Mouse (Mus musculus) heart, postnatal 0 days (tissue): Measurements from ENCODE around the gene Dock6. TPM values are rescaled to one million over a fixed set of nuclear protein-coding genes. Genes with fewer than 3 reads are reported as not detected.
"Not testable (repeated sequence)": the region's sequence is repeated elsewhere in the genome, so short reads cannot be mapped to it uniquely, and the experiment has no call there.

Experiments
- ATAC-seq: fragments of 200-750 bp; cut with Nextera tagmentation; 2 replicates; pipeline ENCODE4 v1.8.0; 2017; ENCODE audit warnings: low read depth, moderate number of reproducible peaks, moderate library complexity; ENCODE audit not compliant: insufficient read depth
- DNase-seq: peaks from one replicate; pipeline ENCODE4 v3.0.0-alpha.2; 2016; ENCODE audit warnings: low spot score
- H3K27ac ChIP-seq: fragments of 300-500 bp; sonication (generic); 2 replicates; pipeline ENCODE4 v1.5.1; 2014; ENCODE audit warnings: low read depth, mild to moderate bottlenecking
- H3K27me3 ChIP-seq: fragments of 300-500 bp; sonication (generic); 2 replicates; pipeline ENCODE4 v1.6.1; 2014; ENCODE audit warnings: low read length, mixed read lengths; ENCODE audit not compliant: control insufficient read depth, insufficient read depth
- H3K36me3 ChIP-seq: fragments of 300-500 bp; sonication (generic); replicated peaks from 2 replicates; pipeline ENCODE4 v1.6.1; 2014; ENCODE audit warnings: low read length, mixed read lengths; ENCODE audit not compliant: control insufficient read depth, insufficient read depth
- H3K4me1 ChIP-seq: fragments of 300-500 bp; sonication (generic); 2 replicates; pipeline ENCODE4 v1.6.1; 2014; ENCODE audit warnings: antibody characterized with exemption; ENCODE audit not compliant: control insufficient read depth, insufficient read depth
- H3K4me2 ChIP-seq: fragments of 300-500 bp; sonication (generic); 2 replicates; pipeline ENCODE4 v1.6.1; 2014; ENCODE audit warnings: low read depth, mild to moderate bottlenecking, low read length, moderate library complexity
- H3K4me3 ChIP-seq: fragments of 300-500 bp; sonication (generic); 2 replicates; pipeline ENCODE4 v1.5.1; 2014; ENCODE audit warnings: low read depth, low read length
- H3K9ac ChIP-seq: fragments of 300-500 bp; sonication (generic); replicated peaks from 2 replicates; pipeline ENCODE4 v1.6.1; 2014; ENCODE audit warnings: low read depth, low read length, mixed read lengths
- H3K9me3 ChIP-seq: fragments of 300-500 bp; sonication (generic); replicated peaks from 2 replicates; pipeline ENCODE4 v1.6.1; 2016; ENCODE audit warnings: low read length; ENCODE audit not compliant: control insufficient read depth
- CTCF ChIP-seq: IDR thresholded peaks from 2 replicates; pipeline ENCODE4 v1.5.1; 2016; ENCODE audit warnings: antibody characterized with exemption, control low read depth, low read depth
- EP300 ChIP-seq: IDR thresholded peaks from 2 replicates; pipeline ENCODE4 v1.6.1; 2016; ENCODE audit warnings: antibody characterized with exemption, low read depth
- WGBS: fragments of 180-500 bp; shearing (Covaris S2); extraction: QIAGEN DNeasy Blood & Tissue Kit; methylation state at CpG from one replicate; pipeline ENCODE4 v1.1.7; 2014; 5-methylcytosine and 5-hydroxymethylcytosine counted together
- polyA plus RNA-seq: library from polyadenylated mRNA; unstranded; fragments of >200 nt; fragmentation: Nextera tagmentation; extraction: Ambion mirVana; gene quantifications from 2 replicates; pipeline ENCODE4 v1.2.1, GENCODE M21; 2015
- total RNA-seq: library from RNA; depleted of rRNA; stranded (reverse); fragments of >200 nt; gene quantifications from 2 replicates; pipeline ENCODE4 v1.2.3, GENCODE M21; 2014; ENCODE audit warnings: low replicate concordance

Dock6 gene
- total and polyA plus RNA-seq, 2 experiments from 2014 or later = 22.7 to 38.5 TPM

GRCm38 (mm10) chr9:21870879-21871524 lies 18.6 kb upstream of the Dock6 start:
- Histone ChIP-seq H3K27ac (no peak overlapping the region), H3K4me3 (no peak overlapping the region), H3K36me3 (no peaks in the 10 kb centered on the region), H3K9me3 (no peaks in the 10 kb centered on the region), H3K27me3 (no peaks in the 10 kb centered on the region), H3K9ac (no peak overlapping the region), H3K4me1 (peaks cover 5% of the 10 kb centered on the region; the same call in 1 of the 2 replicates), H3K4me2 (no peak overlapping the region)
- 13% methylated on average over 20 of the region's 20 CpGs for WGBS
- TF ChIP-seq EP300 (no peak), CTCF (peak; percentile 77)
- DNase-seq (peak; percentile 56), ATAC-seq (peak; percentile 49; the same call in 1 of the 2 replicates)

GRCm38 (mm10) chr9:21869290-21869689 lies 16.9 kb upstream of the Dock6 start:
- not testable (repeated sequence) for H3K9ac ChIP-seq, H3K9me3 ChIP-seq, H3K4me3 ChIP-seq, H3K4me2 ChIP-seq, H3K27ac ChIP-seq, H3K4me1 ChIP-seq, DNase-seq, H3K36me3 ChIP-seq, H3K27me3 ChIP-seq, ATAC-seq
- peak; percentile 47 for TF ChIP-seq CTCF
- 55% methylated on average over 7 of the region's 7 CpGs for WGBS

- Histone ChIP-seq H3K27me3 (no peaks in the 10 kb centered on the region), H3K4me2 (no peak overlapping the region), H3K4me1 (peaks cover 5% of the 10 kb centered on the region; the same call in 1 of the 2 replicates), H3K4me3 (no peak overlapping the region), H3K9ac (no peak overlapping the region), H3K36me3 (no peaks in the 10 kb centered on the region), H3K9me3 (no peaks in the 10 kb centered on the region), H3K27ac (no peak overlapping the region)
- DNase-seq (no peak), ATAC-seq (no peak)
- no peak for TF ChIP-seq EP300
- TF ChIP-seq CTCF = no peak
- WGBS = 85% methylated on average over 3 of the region's 3 CpGs
Measured at GRCm38 (mm10) chr9:21867726-21868125, 15.3 kb upstream of the Dock6 start.

GRCm38 (mm10) chr9:21866641-21867040 lies 14.2 kb upstream of the Dock6 start:
- no peak; the same call in 1 of the 2 replicates for ATAC-seq
- no peaks in the 10 kb centered on the region for H3K9me3 ChIP-seq
- DNase-seq = no peak
- H3K4me2 ChIP-seq = no peak overlapping the region
- TF ChIP-seq CTCF (no peak), EP300 (no peak)
- H3K27ac ChIP-seq = peak overlapping the region; percentile 32
- H3K9ac ChIP-seq = no peak overlapping the region
- H3K36me3 ChIP-seq = no peaks in the 10 kb centered on the region
- WGBS = 54% methylated on average over 2 of the region's 2 CpGs
- no peak overlapping the region for H3K4me3 ChIP-seq
- H3K27me3 ChIP-seq = no peaks in the 10 kb centered on the region
- peaks cover 5% of the 10 kb centered on the region; the same call in 1 of the 2 replicates for H3K4me1 ChIP-seq

- Histone ChIP-seq H3K27me3 (no peaks in the 10 kb centered on the region), H3K9ac (no peak overlapping the region), H3K4me1 (peaks cover 5% of the 10 kb centered on the region; the same call in 1 of the 2 replicates), H3K4me2 (no peak overlapping the region), H3K9me3 (no peaks in the 10 kb centered on the region), H3K36me3 (no peaks in the 10 kb centered on the region), H3K27ac (peak overlapping the region; percentile 32; the same call in 1 of the 2 replicates), H3K4me3 (no peak overlapping the region)
- no peak for ATAC-seq
- WGBS = 57% methylated on average over 5 of the region's 5 CpGs
- no peak for DNase-seq
- no peak for TF ChIP-seq EP300
- no peak for TF ChIP-seq CTCF
Measured at GRCm38 (mm10) chr9:21865673-21866398, 13.4 kb upstream of the Dock6 start.
